Mouse (Mus musculus): Measurements from ENCODE around the gene Ggt7.

DNA sequence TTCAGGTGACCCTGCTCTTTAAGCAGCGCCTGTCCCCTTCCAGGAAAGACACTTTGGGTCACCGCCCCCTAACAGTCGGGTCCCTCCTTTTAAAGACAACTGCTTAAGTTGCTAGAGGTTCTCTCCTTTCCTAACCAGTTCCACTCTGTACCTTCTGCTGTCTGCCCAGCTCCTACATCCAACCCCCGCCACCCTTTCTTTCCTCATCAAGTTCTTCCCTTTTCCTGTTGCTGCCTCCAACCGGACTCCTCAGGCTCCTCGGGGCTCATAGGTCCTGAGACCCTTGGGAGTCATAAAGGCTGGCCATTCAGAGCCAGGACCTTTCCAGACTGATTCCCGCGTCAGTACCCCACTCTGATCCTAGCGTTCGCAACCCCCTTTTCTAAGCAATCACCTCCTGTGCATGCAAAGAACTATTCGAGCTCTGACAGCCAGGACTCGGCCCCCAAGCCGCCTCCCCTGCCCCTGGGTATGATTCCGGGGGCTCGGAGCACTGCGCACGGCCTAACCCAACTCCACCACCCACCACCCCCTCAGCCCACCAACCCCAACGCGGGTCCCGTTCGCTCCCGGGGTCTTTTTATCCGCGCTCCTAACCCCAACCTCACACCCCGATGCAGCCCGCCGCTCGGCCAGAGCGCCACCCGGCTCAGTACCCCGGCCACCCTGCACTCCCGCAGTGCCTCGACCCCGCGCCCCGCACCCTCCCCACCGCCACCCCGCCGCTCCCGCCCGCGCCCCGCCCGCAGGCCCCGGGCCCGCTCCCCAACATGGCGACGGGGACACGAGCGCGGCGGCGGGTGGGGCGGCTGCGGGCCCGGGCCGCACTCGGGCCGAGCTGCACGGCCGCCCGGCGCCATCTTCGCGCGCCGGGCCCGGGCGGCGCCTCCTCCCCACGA lies 45.1 kb downstream of the Ggt7 start:
- TF ChIP-seq CTCF (IDR thresholded peaks at IDR 0.05; ENCODE audit: borderline replicate concordance, control insufficient read depth, extremely low read depth, insufficient read depth, low read length, poor library complexity) (no peak), POLR2A (IDR thresholded peaks at IDR 0.05; ENCODE audit: control insufficient read depth, extremely low read depth, insufficient read depth, low read length, poor library complexity) (no peak)

Measured in thymus, adult 2 months (tissue).